Mouse (Mus musculus) liver, embryonic 14.5 days (tissue): ENCODE results near the gene U2af1l4. TPM values are rescaled to one million over a fixed set of nuclear protein-coding genes. Genes with fewer than 3 reads are reported as not detected.
A peak's percentile ranks its signal among the peaks of the same experiment; 100 is the strongest.

Experiments
- ATAC-seq: fragments of 200-750 bp; cut with Nextera tagmentation; 2 replicates; pipeline ENCODE4 v1.8.0; 2017; ENCODE audit warnings: moderate number of reproducible peaks, mild to moderate bottlenecking, moderate library complexity; ENCODE audit not compliant: insufficient read depth
- DNase-seq, 3 experiments: peaks; one replicate each; pipeline ENCODE4 v3.0.0-alpha.2; 2012 to 2013; ENCODE audit warnings: low read depth in 3 of 3, low spot score in 3 of 3
- H3K27ac ChIP-seq: fragments of 300-500 bp; sonication (generic); 2 replicates; pipeline ENCODE4 v1.5.1; 2014; ENCODE audit warnings: moderate library complexity, mild to moderate bottlenecking, control low read depth, inconsistent platforms
- H3K27me3 ChIP-seq: fragments of 300-500 bp; sonication (generic); 2 replicates; pipeline ENCODE4 v1.6.1; 2014; ENCODE audit warnings: mild to moderate bottlenecking, low read length, moderate library complexity; ENCODE audit not compliant: control insufficient read depth, insufficient read depth
- H3K36me3 ChIP-seq: fragments of 300-500 bp; sonication (generic); replicated peaks from 2 replicates; pipeline ENCODE4 v1.6.1; 2014; ENCODE audit warnings: low read depth; ENCODE audit not compliant: control insufficient read depth, insufficient read depth
- H3K4me1 ChIP-seq, 2 experiments: fragments of 200-500 bp in 1 of 2; fragments of 300-500 bp in 1 of 2; sonication (generic) in 1 of 2; replicated peaks; 2 replicates each; pipeline ENCODE4 v1.6.1; 2012 to 2014; ENCODE audit warnings: antibody characterized with exemption in 1 of 2, inconsistent platforms in 1 of 2, low read length in 1 of 2; ENCODE audit not compliant: control insufficient read depth in 2 of 2, insufficient read depth in 2 of 2
- H3K4me2 ChIP-seq: fragments of 300-500 bp; sonication (generic); 2 replicates; pipeline ENCODE4 v1.6.1; 2014; ENCODE audit warnings: low read depth, mild to moderate bottlenecking, control low read depth, moderate library complexity
- H3K4me3 ChIP-seq, 2 experiments: fragments of 200-500 bp in 1 of 2; fragments of 300-500 bp in 1 of 2; sonication (generic) in 1 of 2; 2 replicates each; pipeline ENCODE4 v1.5.1; 2012 to 2014; ENCODE audit warnings: low read depth in 2 of 2, low read length in 2 of 2, mild to moderate bottlenecking in 2 of 2, control low read depth in 1 of 2, inconsistent platforms in 1 of 2, moderate library complexity in 1 of 2; ENCODE audit not compliant: insufficient read depth in 1 of 2
- H3K9ac ChIP-seq: fragments of 300-500 bp; sonication (generic); replicated peaks from 2 replicates; pipeline ENCODE4 v1.6.1; 2014; ENCODE audit warnings: mild to moderate bottlenecking, control low read depth, moderate library complexity
- H3K9me3 ChIP-seq: fragments of 300-500 bp; sonication (generic); 2 replicates; pipeline ENCODE4 v1.6.1; 2016; ENCODE audit warnings: low read length, mixed read lengths; ENCODE audit not compliant: control insufficient read depth
- CTCF ChIP-seq: IDR thresholded peaks from 2 replicates; pipeline ENCODE4 v1.5.1; 2016; ENCODE audit warnings: antibody characterized with exemption, low read depth, control low read depth
- EP300 ChIP-seq: IDR thresholded peaks from 2 replicates; pipeline ENCODE4 v1.6.1; 2016; ENCODE audit warnings: antibody characterized with exemption, low read depth
- WGBS: fragments of 180-500 bp; shearing (Covaris S2); extraction: QIAGEN DNeasy Blood & Tissue Kit; methylation state at CpG from one replicate; pipeline ENCODE4 v1.1.7; 2014; ENCODE audit not compliant: insufficient replicate concordance; 5-methylcytosine and 5-hydroxymethylcytosine counted together
- polyA plus RNA-seq, 2 experiments: library from polyadenylated mRNA; depleted of rRNA in 1 of 2; stranded (reverse) in 1 of 2; unstranded in 1 of 2; fragments of >200 nt; fragmentation: Nextera tagmentation in 1 of 2; extraction: Ambion mirVana in 1 of 2; gene quantifications; 2 replicates each; pipeline versions ENCODE4 v1.2.1 to v1.2.3; 2012 to 2014

Gene U2af1l4
- polyA plus RNA-seq, 2 experiments, result 28.1 to 40.7 TPM

GRCm38 (mm10) chr7:30600651-30601050, 37.5 kb downstream of the U2af1l4 start:
- no peaks in the 10 kb centered on the region; a peak in 2 of 4 replicates for H3K4me1 ChIP-seq
- TF ChIP-seq EP300 (no peak), CTCF (no peak)
- H3K9ac ChIP-seq, result no peak overlapping the region
- no peaks in the 10 kb centered on the region for H3K27me3 ChIP-seq
- no peak overlapping the region for H3K27ac ChIP-seq
- H3K9me3 ChIP-seq, result no peaks in the 10 kb centered on the region
- DNase-seq (no peak), ATAC-seq (no peak)
- H3K4me2 ChIP-seq, result peak overlapping the region; percentile 50
- H3K4me3 ChIP-seq, result no peak overlapping the region
- 59% methylated on average over 7 of the region's 7 CpGs for WGBS
- no peaks in the 10 kb centered on the region for H3K36me3 ChIP-seq

- TF ChIP-seq CTCF (no peak), EP300 (no peak)
- Histone ChIP-seq H3K4me3 (no peak overlapping the region), H3K27ac (no peak overlapping the region), H3K9me3 (no peaks in the 10 kb centered on the region), H3K4me1 (no peaks in the 10 kb centered on the region; a peak in 2 of 4 replicates), H3K27me3 (no peaks in the 10 kb centered on the region), H3K9ac (no peak overlapping the region), H3K4me2 (no peak overlapping the region), H3K36me3 (no peaks in the 10 kb centered on the region)
- WGBS, result 66% methylated on average over 3 of the region's 3 CpGs
- ATAC-seq, result no peak
- DNase-seq, result no peak
These were observed 39.5 kb downstream of the U2af1l4 start for GRCm38 (mm10) chr7:30602583-30602982.

GRCm38 (mm10) chr7:30604424-30604823, 41.3 kb downstream of the U2af1l4 start:
- DNase-seq (no peak), ATAC-seq (no peak)
- 46% methylated on average over 8 of the region's 8 CpGs for WGBS
- no peaks in the 10 kb centered on the region; a peak in 2 of 4 replicates for H3K4me1 ChIP-seq
- no peaks in the 10 kb centered on the region for H3K27me3 ChIP-seq
- no peak overlapping the region for H3K27ac ChIP-seq
- H3K36me3 ChIP-seq, result no peaks in the 10 kb centered on the region
- H3K4me3 ChIP-seq, result no peak overlapping the region
- no peak overlapping the region for H3K9ac ChIP-seq
- TF ChIP-seq CTCF (no peak), EP300 (no peak)
- no peaks in the 10 kb centered on the region for H3K9me3 ChIP-seq
- H3K4me2 ChIP-seq, result no peak overlapping the region

- H3K4me3 ChIP-seq, result no peak overlapping the region
- no peaks in the 10 kb centered on the region; a peak in 2 of 4 replicates for H3K4me1 ChIP-seq
- DNase-seq (no peak), ATAC-seq (no peak)
- no peak overlapping the region for H3K9ac ChIP-seq
- TF ChIP-seq EP300, result no peak
- no peak for TF ChIP-seq CTCF
- H3K9me3 ChIP-seq, result no peaks in the 10 kb centered on the region
- H3K36me3 ChIP-seq, result no peaks in the 10 kb centered on the region
- H3K27ac ChIP-seq, result no peak overlapping the region
- H3K4me2 ChIP-seq, result no peak overlapping the region
- H3K27me3 ChIP-seq, result no peaks in the 10 kb centered on the region
- WGBS, result 70% methylated on average over 8 of the region's 8 CpGs
These were observed 41.8 kb downstream of the U2af1l4 start for GRCm38 (mm10) chr7:30604944-30605343.

GRCm38 (mm10) chr7:30607706-30608309, 44.7 kb downstream of the U2af1l4 start:
- WGBS, result 9% methylated on average over 8 of the region's 8 CpGs
- no peak for DNase-seq
- Histone ChIP-seq H3K4me3 (no peak overlapping the region), H3K36me3 (no peaks in the 10 kb centered on the region), H3K9ac (no peak overlapping the region), H3K4me1 (no peaks in the 10 kb centered on the region), H3K9me3 (no peaks in the 10 kb centered on the region), H3K27me3 (no peaks in the 10 kb centered on the region), H3K4me2 (no peak overlapping the region), H3K27ac (no peak overlapping the region)
- TF ChIP-seq CTCF (peak; percentile 86), EP300 (no peak)
- no peak for ATAC-seq
